Mouse (Mus musculus) megakaryocyte-erythroid progenitor cell, adult 5-6 weeks (primary cell): ENCODE measurements around the gene Vmn2r36. TPM values are rescaled to one million over a fixed set of nuclear protein-coding genes. Genes with fewer than 3 reads are reported as not detected.
"Not testable (repeated sequence)": the region's sequence is repeated elsewhere in the genome, so short reads cannot be mapped to it uniquely, and the experiment has no call there.

Experiments used
- ATAC-seq: replicated peaks from 2 replicates; pipeline ENCODE4 v1.8.0; 2016; ENCODE audit warnings: mild to moderate bottlenecking, inconsistent platforms; ENCODE audit not compliant: severe bottlenecking, poor library complexity, low FRiP score, low TSS enrichment
- total RNA-seq, 2 experiments: library from RNA; stranded (forward) in 1 of 2; stranded (reverse) in 1 of 2; fragments of 200-1000, 215-1000 nt in 1 of 2; fragments of >200 nt in 1 of 2; fragmentation: Nextera tagmentation in 1 of 2; gene quantifications; 2 replicates each; pipeline ENCODE4 v1.2.3; 2014 to 2017

Vmn2r36 gene
- not detected in 2 replicates for total RNA-seq (2014; fragmentation: Nextera tagmentation)
- not detected in 2 replicates for total RNA-seq (2017)

DNA sequence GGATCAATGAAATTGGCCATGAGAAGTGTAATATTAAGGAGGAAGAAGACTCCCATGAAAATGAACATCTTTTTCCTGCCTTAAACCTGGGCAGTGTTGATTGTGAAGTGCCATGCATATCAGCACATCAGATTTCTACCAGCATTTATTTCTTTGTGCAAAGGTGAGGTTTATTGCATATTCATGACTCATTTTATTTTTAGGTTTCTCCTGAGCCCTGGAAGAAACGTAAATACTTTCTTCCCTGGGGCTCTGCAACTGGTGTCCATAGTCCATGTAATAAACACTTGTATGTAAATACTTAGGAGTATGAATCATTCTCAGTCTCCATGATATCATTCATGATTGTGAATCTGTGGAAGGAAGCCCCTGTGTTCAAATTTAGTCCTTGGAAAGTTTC lies at the start of gene Vmn2r36:
Vmn2r36 (minus strand) TSS at position 101 of the 400 bp plus-strand sequence.
- ATAC-seq = not testable (repeated sequence)

Other genes starting within 250 kb of the Vmn2r36 start
- gene Vmn2r34, start 213.0 kb downstream of the Vmn2r36 start, total RNA-seq (2014; fragmentation: Nextera tagmentation) = not detected in 2 replicates
- gene Vmn2r34, start 213.0 kb downstream of the Vmn2r36 start, total RNA-seq (2017) = not detected in 2 replicates
- gene Vmn2r35, start 82.6 kb downstream of the Vmn2r36 start, total RNA-seq (2014; fragmentation: Nextera tagmentation) = not detected in 2 replicates
- gene Vmn2r35, start 82.6 kb downstream of the Vmn2r36 start, total RNA-seq (2017) = not detected in 2 replicates